Mouse (Mus musculus) left cerebral cortex, adult 8-10 months (tissue): ENCODE results near the gene Srr. TPM values are rescaled to one million over a fixed set of nuclear protein-coding genes. Genes with fewer than 3 reads are reported as not detected.

Source experiments
- DNase-seq, 2 experiments: peaks; one replicate each; pipeline ENCODE4 v3.0.0; 2022; ENCODE audit warnings: low spot score in 2 of 2
- total RNA-seq, 4 experiments: library from RNA; stranded (reverse); gene quantifications; 2 replicates each; pipeline ENCODE4 v1.2.4; 2022

Srr gene
- total RNA-seq: 10 to 100 TPM; 78.8 to 86.2 (median 81.8) TPM

DNA sequence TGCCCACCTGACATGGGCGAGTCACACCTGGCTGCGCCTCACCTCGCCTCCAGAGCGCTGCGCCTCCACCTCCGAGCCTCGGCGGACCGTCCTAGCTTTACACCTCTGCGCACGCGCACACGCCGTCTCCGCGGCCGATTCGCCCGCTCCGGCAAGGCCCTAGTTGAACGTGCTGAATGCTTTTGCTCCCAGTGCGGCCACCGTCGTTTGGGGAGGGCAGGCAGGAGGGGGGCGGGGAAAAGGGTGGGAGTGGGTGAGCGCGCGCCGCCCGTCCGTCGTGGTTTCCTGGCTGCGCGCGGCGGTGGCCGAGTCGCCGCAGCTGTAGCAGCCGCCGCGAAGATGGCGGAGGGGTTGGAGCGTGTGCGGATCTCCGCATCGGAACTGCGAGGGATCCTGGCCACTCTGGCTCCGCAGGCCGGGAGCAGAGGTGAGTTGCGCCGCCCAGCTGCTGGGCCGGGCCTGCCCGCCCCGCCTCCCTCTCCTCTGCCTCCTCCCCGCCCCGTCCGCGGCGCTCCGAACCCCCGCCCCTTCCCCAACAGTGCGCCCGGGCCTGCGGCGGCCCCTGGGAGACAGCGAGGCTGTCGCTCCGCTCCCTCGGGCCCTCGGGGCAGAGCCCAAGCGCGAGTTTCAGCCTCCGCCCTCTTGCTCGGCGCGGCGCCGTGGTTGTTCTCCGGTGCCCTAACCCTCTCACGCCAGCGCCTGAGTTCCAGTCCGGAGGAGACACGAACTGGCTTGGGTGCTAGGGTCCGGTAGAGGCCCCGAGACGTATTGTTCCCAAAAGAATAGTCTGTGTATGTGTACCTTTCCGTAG lies at the start of gene Srr, which contains the start of gene Smg6:
Gene Srr (minus strand): TSS at position 372 of the 811 bp plus-strand sequence.
Gene Smg6 (plus strand): TSS at position 247 of the 811 bp plus-strand sequence.
- peak; percentile 82 to 91 for DNase-seq

DNA sequence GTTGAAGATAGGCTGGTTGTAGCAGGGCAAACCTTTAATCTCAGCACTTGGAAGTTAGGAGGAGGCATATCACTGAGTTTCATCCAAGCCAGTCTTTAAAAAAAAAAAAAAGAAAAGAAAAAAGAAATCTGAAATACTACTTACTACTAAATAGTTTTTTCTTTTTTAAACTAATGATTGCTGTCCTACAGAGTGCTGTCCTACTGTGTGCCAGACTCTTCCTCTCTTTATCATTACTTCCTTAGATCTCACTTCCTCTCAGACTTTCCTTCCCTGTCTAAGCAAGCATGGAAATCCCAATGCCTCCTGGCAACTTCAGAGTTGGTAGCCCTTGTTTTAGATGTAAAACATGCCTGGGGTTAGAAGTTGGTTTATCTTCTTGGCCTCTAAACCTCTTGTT lies 48.9 kb upstream of the Srr start:
- no peak for DNase-seq

- no peak for DNase-seq
Measured at GRCm38 (mm10) chr11:74973290-74974157, 47.8 kb upstream of the Srr start.

GRCm38 (mm10) chr11:74965516-74965915 lies 39.8 kb upstream of the Srr start:
- DNase-seq: no peak

DNA sequence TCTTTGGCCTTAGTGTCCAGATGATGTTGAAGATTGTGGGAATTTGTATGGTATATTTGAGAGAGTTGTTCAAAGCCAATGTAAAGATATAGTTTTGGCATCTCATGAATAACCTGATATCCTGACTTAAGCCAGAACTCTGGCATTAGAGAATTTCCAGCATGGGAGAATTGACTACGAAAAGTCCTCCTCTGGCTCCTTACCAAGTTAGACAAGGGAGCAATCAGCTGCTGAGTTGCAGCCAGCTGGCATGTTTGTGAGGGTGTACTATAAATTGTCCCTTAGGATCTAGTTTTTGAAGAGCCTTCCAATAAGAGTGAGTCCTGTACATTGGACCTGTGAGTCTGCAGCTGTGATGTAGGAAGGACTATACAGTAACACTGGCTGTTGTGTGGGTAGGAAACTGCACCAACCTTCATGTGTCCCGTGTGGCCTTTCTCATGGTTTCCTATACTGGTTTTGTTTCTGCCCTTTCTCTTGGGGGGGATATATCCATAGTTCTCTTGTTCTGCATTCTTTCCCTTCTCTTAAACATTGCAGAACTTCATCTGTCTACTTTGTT lies 37.2 kb upstream of the Srr start:
- no peak for DNase-seq

DNA sequence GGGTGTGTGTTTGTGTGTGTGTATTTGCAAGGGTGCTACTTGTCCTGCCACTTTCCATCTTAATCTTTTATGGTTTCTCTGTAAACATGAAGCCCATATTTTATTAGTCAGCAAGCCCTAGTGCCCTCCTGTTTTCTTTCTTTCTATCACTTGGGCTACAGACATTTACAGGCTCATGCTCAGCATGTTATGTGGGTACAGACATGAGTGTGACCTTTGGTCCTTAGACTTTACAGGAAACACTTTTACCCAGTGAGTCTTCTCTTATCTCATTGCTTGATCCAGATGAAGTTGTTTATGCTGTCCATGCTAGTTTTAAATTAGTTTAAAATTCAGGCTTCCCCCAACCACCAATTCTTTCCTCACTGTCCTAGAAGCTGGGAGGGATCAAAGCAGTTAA lies 36.2 kb upstream of the Srr start:
- no peak for DNase-seq

DNA sequence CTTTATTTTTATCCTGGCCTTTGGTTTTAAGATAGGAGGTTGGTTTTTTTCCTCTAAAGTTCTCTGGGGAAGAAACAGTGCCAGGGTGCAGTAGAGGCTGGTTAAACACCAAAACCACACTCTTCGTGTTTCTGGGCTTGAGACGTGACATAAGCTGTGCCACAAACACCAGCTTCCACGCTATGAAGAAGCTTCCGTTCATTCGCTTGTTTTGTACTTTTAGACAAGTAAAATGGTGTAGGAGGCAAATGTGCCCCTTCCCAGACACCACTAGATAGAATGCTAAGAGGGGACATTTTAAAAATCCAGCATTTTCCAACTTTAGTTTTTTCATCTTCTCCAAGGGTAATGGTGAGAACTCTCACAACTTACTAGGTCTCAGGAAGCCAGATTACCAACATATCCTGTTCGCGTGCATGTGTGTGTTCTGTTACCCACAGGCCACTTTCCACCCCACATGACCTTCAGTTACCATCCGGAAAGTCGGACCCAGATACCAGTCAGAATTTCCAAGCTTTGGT lies 34.3 kb upstream of the Srr start:
- DNase-seq: no peak

- no peak for DNase-seq
Measured at GRCm38 (mm10) chr11:74959501-74959900, 33.8 kb upstream of the Srr start.

DNA sequence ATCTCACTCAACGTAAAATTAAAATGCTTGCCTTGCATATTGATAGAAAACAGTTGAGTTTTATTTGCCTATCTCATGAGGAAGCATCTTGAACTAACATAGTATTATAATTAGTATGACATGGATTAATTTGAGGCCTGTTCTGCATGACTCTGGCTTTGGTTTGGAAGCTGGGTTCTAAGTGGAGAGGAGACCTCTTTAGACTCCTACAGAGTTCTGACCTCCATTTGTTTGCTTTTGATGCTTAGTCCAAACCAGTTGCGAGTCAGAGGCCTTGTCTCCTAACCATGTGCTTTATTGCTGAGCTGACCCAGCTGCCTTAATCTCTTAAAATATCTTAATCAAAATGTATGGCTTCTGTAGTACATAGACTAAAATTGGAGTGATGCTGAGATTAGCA lies 31.9 kb upstream of the Srr start:
- no peak for DNase-seq

DNA sequence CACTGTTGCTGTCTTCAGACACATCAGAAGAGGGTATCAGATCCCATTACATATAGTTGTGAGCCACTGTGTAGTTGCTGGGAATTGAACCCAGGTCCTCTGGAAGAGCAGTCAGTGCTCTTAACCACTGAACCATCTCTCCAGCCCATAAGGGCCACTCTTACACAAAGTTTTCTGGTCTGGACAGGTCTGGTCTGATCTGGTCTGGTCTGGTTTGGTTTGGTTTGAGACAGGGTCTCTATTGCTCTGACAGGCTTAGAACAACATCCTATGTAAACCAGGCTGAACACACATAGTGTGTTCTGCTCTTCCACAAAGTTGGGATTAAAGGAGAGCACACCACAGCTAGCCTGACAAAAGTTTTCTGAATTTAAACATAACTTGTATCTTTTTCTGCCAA lies 30.3 kb upstream of the Srr start:
- DNase-seq: no peak

GRCm38 (mm10) chr11:74954901-74955300 lies 29.2 kb upstream of the Srr start:
- DNase-seq: no peak

- no peak for DNase-seq
Measured at GRCm38 (mm10) chr11:74946348-74946747, 20.6 kb upstream of the Srr start.

- DNase-seq: no peak
Measured at GRCm38 (mm10) chr11:74930391-74930790, 4.6 kb upstream of the Srr start.

DNA sequence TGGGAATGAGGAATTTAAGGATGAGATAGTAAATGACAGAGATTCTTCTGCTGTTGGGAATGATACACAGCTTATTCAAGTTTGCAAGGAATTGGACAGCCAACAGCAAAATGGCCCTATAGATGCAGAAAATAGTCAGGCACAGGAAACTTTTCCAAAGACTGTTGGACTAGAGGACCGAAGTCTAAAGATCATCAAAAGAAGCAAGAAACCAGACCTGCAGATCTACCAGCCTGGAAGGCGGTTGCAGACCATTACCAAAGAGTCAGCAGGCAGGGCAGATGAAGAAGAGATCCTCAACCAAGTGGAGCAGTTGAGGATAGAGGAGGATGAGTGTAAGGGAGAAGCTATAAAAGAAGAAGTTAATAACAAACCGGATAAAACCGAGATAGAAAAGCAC lies 3.4 kb upstream of the Srr start:
- no peak for DNase-seq

DNA sequence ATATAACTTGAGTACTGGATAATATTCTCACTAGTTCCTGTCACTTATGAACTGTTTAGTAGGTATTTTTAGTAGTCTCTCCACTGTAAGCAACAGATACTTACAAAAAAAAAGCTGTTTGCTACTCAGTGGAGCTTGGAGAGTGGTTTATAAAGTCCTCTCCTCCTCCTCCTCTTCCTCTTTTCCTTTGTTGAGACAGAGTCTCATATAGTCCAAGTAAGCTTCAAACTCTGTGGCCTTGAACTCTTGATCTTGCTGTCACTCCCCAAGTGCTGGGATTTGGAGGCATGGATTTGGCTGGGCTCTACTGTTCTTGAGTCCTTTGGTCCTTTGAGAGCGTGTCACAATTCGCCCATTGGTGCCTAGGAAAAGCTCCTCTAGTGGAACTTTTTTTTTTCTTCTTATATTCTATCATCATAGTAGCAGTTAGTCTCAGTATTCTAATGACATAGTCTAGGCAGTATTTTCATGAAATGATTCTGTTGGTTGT lies 1.5 kb upstream of the Srr start:
- no peak for DNase-seq

DNA sequence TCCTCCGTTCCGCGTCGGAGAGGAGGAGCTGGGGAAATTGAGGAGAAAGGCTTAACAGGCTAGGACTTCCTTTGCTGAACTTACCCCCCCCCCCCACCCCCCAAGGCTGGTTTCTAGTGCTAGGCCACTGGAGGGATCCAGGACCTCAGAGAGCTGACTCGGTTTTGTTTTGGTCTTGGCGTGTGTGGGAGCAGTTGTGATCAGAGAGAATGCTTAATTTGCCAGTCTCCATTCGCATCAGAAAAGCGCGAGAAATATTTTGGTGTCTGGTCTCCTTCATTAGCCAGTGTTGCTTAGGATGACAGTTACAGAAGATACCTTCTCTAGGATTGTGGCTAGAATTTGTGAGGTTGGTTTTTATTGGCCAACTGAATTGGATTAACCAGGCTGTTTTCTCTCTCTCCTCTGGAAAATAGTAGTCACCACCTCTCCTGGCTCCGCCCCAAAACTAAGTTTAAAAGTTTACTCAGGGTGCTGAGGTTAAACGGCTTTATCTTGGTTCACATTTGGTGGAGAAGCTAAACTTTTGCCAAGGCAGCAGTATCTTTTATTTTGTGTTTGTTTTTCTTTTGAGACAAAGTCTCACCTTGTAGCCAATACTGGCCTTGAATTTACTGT lies 749 bp upstream of the Srr start:
- no peak for DNase-seq

GRCm38 (mm10) chr11:74924149-74924548 lies 1.6 kb downstream of the Srr start:
- DNase-seq: no peak

GRCm38 (mm10) chr11:74919249-74919648 lies 6.5 kb downstream of the Srr start:
- no peak for DNase-seq

DNA sequence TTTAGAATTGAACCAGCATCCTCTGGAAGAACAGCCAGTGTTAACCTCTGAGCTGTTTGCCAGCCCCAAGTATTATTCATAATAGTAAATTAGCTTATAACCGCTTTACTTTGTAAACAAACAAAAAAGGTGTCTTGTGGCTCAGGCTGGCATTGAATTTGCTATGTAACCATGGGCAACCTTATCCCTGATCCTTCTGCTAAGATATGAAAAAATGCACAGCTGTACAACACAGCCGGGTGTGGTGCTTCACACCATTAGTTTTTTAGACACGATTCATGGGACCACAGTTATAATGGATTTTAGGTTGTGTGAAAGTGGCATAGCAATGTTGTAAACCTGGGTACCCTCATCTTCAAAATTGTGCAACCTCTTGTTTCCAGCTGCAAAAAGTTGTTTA lies 13.3 kb downstream of the Srr start:
- no peak for DNase-seq

DNA sequence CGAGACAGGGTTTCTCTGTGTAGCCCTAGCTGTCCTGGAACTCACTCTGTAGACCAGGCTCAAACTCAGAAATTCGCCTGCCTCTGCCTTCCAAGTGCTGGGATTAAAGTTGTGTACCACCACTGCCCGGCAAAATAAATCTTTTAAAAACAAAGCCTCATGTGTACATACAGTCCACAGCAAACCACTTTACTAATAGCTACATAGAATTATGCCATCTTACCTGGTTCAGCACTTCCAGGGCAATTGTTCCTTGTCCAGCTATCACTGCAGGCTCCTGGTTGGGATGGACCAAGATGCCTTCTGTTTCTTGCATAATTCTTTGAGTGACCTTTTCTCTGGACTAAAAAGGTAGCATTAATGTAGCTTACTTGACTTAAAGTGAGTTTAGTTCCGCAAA lies 15.8 kb downstream of the Srr start:
- no peak for DNase-seq
